Mouse (Mus musculus) bone marrow, adult 2 months (tissue): ENCODE data around the gene Rasl12. TPM values are rescaled to one million over a fixed set of nuclear protein-coding genes. Genes with fewer than 3 reads are reported as not detected.

ENCODE experiments used
- H3K27ac ChIP-seq: fragments of 200-500 bp; 2 replicates; pipeline ENCODE4 v1.5.1; 2012; ENCODE audit warnings: low read depth, mild to moderate bottlenecking, control low read depth, inconsistent platforms, low read length; ENCODE audit not compliant: control insufficient read depth, poor library complexity, insufficient read depth
- H3K4me1 ChIP-seq: fragments of 200-500 bp; 2 replicates; pipeline ENCODE4 v1.6.1; 2011; ENCODE audit warnings: low read length; ENCODE audit not compliant: control insufficient read depth, insufficient read depth
- H3K4me3 ChIP-seq: fragments of 200-500 bp; replicated peaks from 2 replicates; pipeline ENCODE3; 2011; ENCODE audit warnings: mild to moderate bottlenecking, low read depth, low read length, control low read depth; ENCODE audit not compliant: control insufficient read depth
- CTCF ChIP-seq: fragments of 200-500 bp; IDR thresholded peaks from 2 replicates; pipeline ENCODE4 v1.5.1; 2011; ENCODE audit warnings: low read length, control low read depth; ENCODE audit not compliant: control insufficient read depth, insufficient read depth
- POLR2A ChIP-seq: fragments of 200-500 bp; IDR thresholded peaks from 2 replicates; pipeline ENCODE4 v1.6.1; 2011; ENCODE audit warnings: low read depth, mild to moderate bottlenecking, control low read depth, low read length, borderline replicate concordance; ENCODE audit not compliant: control insufficient read depth
- WGBS: fragments of 180-500 bp; shearing (Covaris S2); methylation state at CpG from one replicate; pipeline ENCODE4 v1.1.7; 2018; 5-methylcytosine and 5-hydroxymethylcytosine counted together
- polyA plus RNA-seq: library from polyadenylated mRNA; stranded (reverse); fragments of >200 nt; gene quantifications from 2 replicates; pipeline ENCODE4 v1.2.4, GENCODE M21; 2011; ENCODE audit warnings: low replicate concordance; ENCODE audit not compliant: missing spikeins, insufficient read depth, insufficient read length

The Rasl12 gene
- polyA plus RNA-seq, 1 experiment = not detected

- Histone ChIP-seq H3K4me1 (peaks cover 1% of the 10 kb centered on the region; the same call in 1 of the 2 replicates), H3K4me3 (no peak overlapping the region), H3K27ac (no peak overlapping the region; the same call in 1 of the 2 replicates)
- no peak for TF ChIP-seq POLR2A
- no peak for TF ChIP-seq CTCF
- WGBS = 53% methylated on average over 6 of the region's 6 CpGs
Observed at GRCm38 (mm10) chr9:65464161-65464560, 65.9 kb downstream of the Rasl12 start.

Other genes starting within 250 kb of the Rasl12 start
- gene Parp16, start 203.2 kb upstream of the Rasl12 start, polyA plus RNA-seq = 4.3 and 7.0 TPM in 2 replicates
- 0.40 TPM in 1 of 2 replicates, not detected in the other for gene Cilp, start 133.3 kb upstream of the Rasl12 start, polyA plus RNA-seq
- gene Clpx, start 104.2 kb upstream of the Rasl12 start, polyA plus RNA-seq = 7.3 and 19.9 TPM in 2 replicates
- 7.3 and 16.3 TPM in 2 replicates for gene Pdcd7, start 52.4 kb upstream of the Rasl12 start, polyA plus RNA-seq
- gene Ubap1l, start 37.5 kb upstream of the Rasl12 start, polyA plus RNA-seq = 1.1 and 1.7 TPM in 2 replicates
- gene Kbtbd13, start 6.9 kb upstream of the Rasl12 start, polyA plus RNA-seq = not detected in 2 replicates
- not detected in 2 replicates for gene Slc51b, start 24.4 kb downstream of the Rasl12 start, polyA plus RNA-seq
- gene Mtfmt, start 37.3 kb downstream of the Rasl12 start, polyA plus RNA-seq = 7.7 and 18.7 TPM in 2 replicates
- 7.8 and 16.5 TPM in 2 replicates for gene Spg21, start 62.4 kb downstream of the Rasl12 start, polyA plus RNA-seq
- gene Ankdd1a, start 121.7 kb downstream of the Rasl12 start, polyA plus RNA-seq = 1.2 TPM in 1 of 2 replicates, not detected in the other
- 25.7 and 55.0 TPM in 2 replicates for gene Plekho2, start 181.5 kb downstream of the Rasl12 start, polyA plus RNA-seq
- 16.5 and 29.8 TPM in 2 replicates for gene Pif1, start 188.7 kb downstream of the Rasl12 start, polyA plus RNA-seq
- gene Rbpms2, start 231.1 kb downstream of the Rasl12 start, polyA plus RNA-seq = 32.3 and 68.4 TPM in 2 replicates